Mouse (Mus musculus) kidney, postnatal 36 days (tissue): ENCODE results near the gene Fat3.

Experiments
- DNase-seq, 2 experiments: peaks; one replicate each; pipeline ENCODE4 v3.0.0; 2021 to 2022; ENCODE audit warnings: mixed read lengths in 2 of 2

Fat3 gene

GRCm38 (mm10) chr9:16114821-16115485, 386.1 kb downstream of the Fat3 start:
- DNase-seq, result peak; percentile 6 to 9

- no peak for DNase-seq
These were observed 387.0 kb downstream of the Fat3 start for GRCm38 (mm10) chr9:16113936-16114642.

GRCm38 (mm10) chr9:16107900-16108299, 393.2 kb downstream of the Fat3 start:
- DNase-seq, result no peak

GRCm38 (mm10) chr9:16107386-16107785, 393.7 kb downstream of the Fat3 start:
- no peak for DNase-seq

- no peak for DNase-seq
These were observed 402.5 kb downstream of the Fat3 start for GRCm38 (mm10) chr9:16098553-16098952.

- DNase-seq, result no peak
These were observed 407.9 kb downstream of the Fat3 start for GRCm38 (mm10) chr9:16093047-16093668.

- DNase-seq, result peak; percentile 10 to 29
These were observed 408.8 kb downstream of the Fat3 start for GRCm38 (mm10) chr9:16092051-16092967.

- no peak for DNase-seq
These were observed 421.8 kb downstream of the Fat3 start for GRCm38 (mm10) chr9:16079292-16079691.

- no peak for DNase-seq
These were observed 426.4 kb downstream of the Fat3 start for GRCm38 (mm10) chr9:16074664-16075063.

- no peak for DNase-seq
These were observed 427.0 kb downstream of the Fat3 start for GRCm38 (mm10) chr9:16074116-16074515.

- DNase-seq, result no peak
These were observed 437.6 kb downstream of the Fat3 start for GRCm38 (mm10) chr9:16063447-16063846.

- DNase-seq, result no peak
These were observed 438.6 kb downstream of the Fat3 start for GRCm38 (mm10) chr9:16062472-16062871.

- DNase-seq, result no peak
These were observed 454.4 kb downstream of the Fat3 start for GRCm38 (mm10) chr9:16046686-16047085.

GRCm38 (mm10) chr9:16037375-16037774, 463.7 kb downstream of the Fat3 start:
- no peak for DNase-seq

- DNase-seq, result no peak
These were observed 464.7 kb downstream of the Fat3 start for GRCm38 (mm10) chr9:16036346-16036745.

GRCm38 (mm10) chr9:16029715-16030285, 471.3 kb downstream of the Fat3 start:
- no peak for DNase-seq

- no peak for DNase-seq
These were observed 472.0 kb downstream of the Fat3 start for GRCm38 (mm10) chr9:16029066-16029465.

GRCm38 (mm10) chr9:16028394-16028911, 472.6 kb downstream of the Fat3 start:
- no peak for DNase-seq

- no peak for DNase-seq
These were observed 475.0 kb downstream of the Fat3 start for GRCm38 (mm10) chr9:16026054-16026453.

GRCm38 (mm10) chr9:16024706-16025105, 476.4 kb downstream of the Fat3 start:
- DNase-seq, result no peak

GRCm38 (mm10) chr9:16014115-16014514, 487.0 kb downstream of the Fat3 start:
- DNase-seq, result no peak

- DNase-seq, result no peak
These were observed 489.7 kb downstream of the Fat3 start for GRCm38 (mm10) chr9:16011382-16011781.
